Mouse (Mus musculus): ENCODE measurements around the gene Ttc23l. TPM values are rescaled to one million over a fixed set of nuclear protein-coding genes. Genes with fewer than 3 reads are reported as not detected.

Ttc23l gene
- polyA plus RNA-seq (2017; shearing (Covaris generic)) = not detected

GRCm38 (mm10) chr15:10558465-10558864 lies at the start of gene Ttc23l:
Gene Ttc23l, minus strand, starts transcription at chr15:10558668.

GRCm38 (mm10) chr15:10485484-10486364 lies 72.7 kb downstream of the Ttc23l start, which contains the start of the genes Brix1 and Rad1:
Gene Brix1, minus strand, starts transcription at chr15:10485947.
Gene Rad1, plus strand, starts transcription at chr15:10486018.

DNA sequence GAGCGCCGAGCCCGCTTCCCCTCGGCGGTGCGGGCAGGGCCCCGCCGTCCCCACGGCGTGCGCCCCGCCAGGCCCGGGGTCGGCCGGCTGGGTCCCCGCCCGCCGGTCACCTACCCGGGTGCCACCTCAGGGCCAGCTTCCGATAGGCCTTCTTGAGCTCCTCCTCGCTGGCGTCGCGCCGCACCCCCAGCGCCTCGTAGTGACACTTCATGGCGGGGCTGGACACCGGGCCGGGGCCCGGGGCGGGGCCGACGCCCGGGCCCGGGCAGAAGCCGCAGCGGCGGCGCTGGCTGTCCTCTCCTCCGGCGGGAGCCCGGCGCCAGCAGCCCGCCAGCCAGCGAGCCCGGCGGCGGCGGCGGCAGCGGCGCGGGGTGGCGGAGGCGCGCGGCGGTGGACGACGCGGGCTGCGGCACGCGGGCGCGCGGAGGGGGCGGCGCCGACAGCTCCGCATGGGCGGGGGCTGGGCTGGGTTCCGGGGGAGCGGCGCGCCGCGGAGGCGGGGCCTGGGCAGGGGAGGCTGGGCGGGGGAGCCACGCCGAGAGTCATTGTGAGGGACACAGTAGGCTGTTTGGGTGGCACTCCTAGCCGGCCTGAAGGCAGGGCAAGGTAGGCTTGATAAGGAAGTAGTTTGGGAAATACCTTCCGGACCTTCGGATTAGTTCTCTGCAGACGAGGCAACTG lies 88.2 kb downstream of the Ttc23l start, which contains the start of gene Dnajc21:
Dnajc21 (minus strand) TSS at position 366 of the 681 bp plus-strand sequence.

Other genes with a start within 250 kb of the Ttc23l start
- not detected for gene Gm21973, start 233.3 kb downstream of the Ttc23l start, polyA plus RNA-seq (2017; shearing (Covaris generic))
- not detected for gene Agxt2, start 200.1 kb downstream of the Ttc23l start, polyA plus RNA-seq (2017; shearing (Covaris generic))
- gene Dnajc21, start 88.2 kb downstream of the Ttc23l start, polyA plus RNA-seq (2017; shearing (Covaris generic)) = 7.2 TPM
- gene Brix1, start 72.7 kb downstream of the Ttc23l start, polyA plus RNA-seq (2017; shearing (Covaris generic)) = 145 TPM
- 60.3 TPM for gene Rad1, start 72.7 kb downstream of the Ttc23l start, polyA plus RNA-seq (2017; shearing (Covaris generic))
- 1.1 TPM for gene Rai14, start 156.0 kb upstream of the Ttc23l start, polyA plus RNA-seq (2017; shearing (Covaris generic))

Data from CD4-positive, CD25-positive, alpha-beta regulatory T cell, adult 9 weeks (primary cell).